Mouse (Mus musculus) heart, embryonic 11.5 days (tissue): Measurements from ENCODE around the gene Slc5a11. TPM values are rescaled to one million over a fixed set of nuclear protein-coding genes. Genes with fewer than 3 reads are reported as not detected.

Experiments used
- ATAC-seq: fragments of 200-750 bp; cut with Nextera tagmentation; replicated peaks from 2 replicates; pipeline ENCODE4 v1.8.0; 2017; ENCODE audit warnings: moderate library complexity; ENCODE audit not compliant: insufficient number of reproducible peaks, low FRiP score, low TSS enrichment
- H3K27ac ChIP-seq: fragments of 300-500 bp; sonication (generic); 2 replicates; pipeline ENCODE4 v1.5.1; 2014; ENCODE audit warnings: mild to moderate bottlenecking, low read depth, low read length
- H3K27me3 ChIP-seq: fragments of 300-500 bp; sonication (generic); 2 replicates; pipeline ENCODE4 v1.6.1; 2014; ENCODE audit warnings: mild to moderate bottlenecking, low read length, mixed read lengths; ENCODE audit not compliant: control insufficient read depth, insufficient read depth
- H3K36me3 ChIP-seq: fragments of 300-500 bp; sonication (generic); 2 replicates; pipeline ENCODE4 v1.6.1; 2014; ENCODE audit warnings: mild to moderate bottlenecking, low read length, moderate library complexity, mixed read lengths; ENCODE audit not compliant: control insufficient read depth, insufficient read depth
- H3K4me1 ChIP-seq: fragments of 300-500 bp; sonication (generic); 2 replicates; pipeline ENCODE4 v1.6.1; 2014; ENCODE audit warnings: low read length; ENCODE audit not compliant: control insufficient read depth, insufficient read depth
- H3K4me2 ChIP-seq: fragments of 300-500 bp; sonication (generic); 2 replicates; pipeline ENCODE4 v1.6.1; 2014; ENCODE audit warnings: mild to moderate bottlenecking, moderate library complexity
- H3K4me3 ChIP-seq: fragments of 300-500 bp; sonication (generic); 2 replicates; pipeline ENCODE4 v1.5.1; 2014; ENCODE audit warnings: low read depth, low read length
- H3K9ac ChIP-seq: fragments of 300-500 bp; sonication (generic); 2 replicates; pipeline ENCODE4 v1.6.1; 2014; ENCODE audit warnings: mild to moderate bottlenecking, low read depth, low read length, moderate library complexity
- H3K9me3 ChIP-seq: fragments of 300-500 bp; sonication (generic); replicated peaks from 2 replicates; pipeline ENCODE4 v1.6.1; 2016; ENCODE audit warnings: low read length; ENCODE audit not compliant: control insufficient read depth
- WGBS: fragments of 180-500 bp; shearing (Covaris S2); extraction: QIAGEN DNeasy Blood & Tissue Kit; methylation state at CpG from one replicate; pipeline ENCODE4 v1.1.7; 2014; ENCODE audit not compliant: insufficient replicate concordance; 5-methylcytosine and 5-hydroxymethylcytosine counted together
- polyA plus RNA-seq: library from polyadenylated mRNA; unstranded; fragments of >200 nt; fragmentation: Nextera tagmentation; extraction: Ambion mirVana; gene quantifications from 2 replicates; pipeline ENCODE4 v1.2.1, GENCODE M21; 2014

Slc5a11 gene
- polyA plus RNA-seq, 1 experiment from 2014 or later = not detected

GRCm38 (mm10) chr7:123322452-123323121 lies 108.0 kb downstream of the Slc5a11 start:
- no peak overlapping the region for H3K27ac ChIP-seq
- H3K9me3 ChIP-seq = no peaks in the 10 kb centered on the region
- H3K9ac ChIP-seq = no peak overlapping the region
- no peak overlapping the region for H3K4me3 ChIP-seq
- H3K27me3 ChIP-seq = no peaks in the 10 kb centered on the region
- ATAC-seq = no peak
- 77% methylated on average over 13 of the region's 13 CpGs for WGBS
- H3K4me2 ChIP-seq = no peak overlapping the region
- H3K36me3 ChIP-seq = peaks cover 10% of the 10 kb centered on the region
- peaks cover 16% of the 10 kb centered on the region for H3K4me1 ChIP-seq

Other genes starting within 250 kb of the Slc5a11 start
- 22.0 and 30.1 TPM in 2 replicates for gene Rbbp6, start 249.1 kb upstream of the Slc5a11 start, polyA plus RNA-seq
- gene Tnrc6a, start 90.9 kb upstream of the Slc5a11 start, polyA plus RNA-seq = 37.6 and 44.8 TPM in 2 replicates
- gene Lcmt1, start 155.0 kb downstream of the Slc5a11 start, polyA plus RNA-seq = 40.6 and 47.4 TPM in 2 replicates
- 21.1 and 23.0 TPM in 2 replicates for gene Arhgap17, start 155.1 kb downstream of the Slc5a11 start, polyA plus RNA-seq
- gene Aqp8, start 247.5 kb downstream of the Slc5a11 start, polyA plus RNA-seq = 4.5 and 5.2 TPM in 2 replicates